Mouse (Mus musculus) bone marrow, adult 2 months (tissue): ENCODE measurements around the gene Abce1.

ENCODE experiments used
- CTCF ChIP-seq: fragments of 200-500 bp; IDR thresholded peaks from 2 replicates; pipeline ENCODE4 v1.5.1; 2011; ENCODE audit warnings: low read length, control low read depth; ENCODE audit not compliant: control insufficient read depth, insufficient read depth
- POLR2A ChIP-seq: fragments of 200-500 bp; IDR thresholded peaks from 2 replicates; pipeline ENCODE4 v1.6.1; 2011; ENCODE audit warnings: low read depth, mild to moderate bottlenecking, control low read depth, low read length, borderline replicate concordance; ENCODE audit not compliant: control insufficient read depth

DNA sequence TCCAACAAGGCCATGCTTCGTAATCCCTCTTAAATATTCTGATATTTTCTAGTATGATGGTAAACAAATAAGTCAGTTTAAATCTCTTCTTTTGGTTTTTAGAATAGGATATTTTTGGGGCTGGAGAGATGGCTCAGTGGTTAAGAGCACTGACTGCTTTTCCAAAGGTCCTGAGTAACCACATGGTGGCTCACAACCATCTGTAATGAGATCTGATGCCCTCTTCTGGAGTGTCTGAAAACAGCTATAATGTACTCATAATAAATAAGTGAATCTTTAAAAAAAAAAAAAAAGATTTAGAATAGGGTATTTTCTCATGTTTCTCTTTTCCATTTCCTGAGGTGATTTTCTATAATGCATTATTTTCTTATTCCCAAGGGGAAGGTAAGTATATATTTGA is 16.4 kb upstream of the Abce1 start:
- TF ChIP-seq CTCF (no peak), POLR2A (no peak)
